Mouse (Mus musculus) embryo, embryonic 11.5 days (tissue): ENCODE results near the gene Exoc3l2.
"Not testable (repeated sequence)": the region's sequence is repeated elsewhere in the genome, so short reads cannot be mapped to it uniquely, and the experiment has no call there.

Source experiments
- DNase-seq: peaks from one replicate; pipeline ENCODE4 v3.0.0-alpha.2; 2012; ENCODE audit warnings: low read depth, low spot score

The Exoc3l2 gene

GRCm38 (mm10) chr7:19489525-19489924 lies 26.4 kb downstream of the Exoc3l2 start:
- no peak for DNase-seq

GRCm38 (mm10) chr7:19491731-19492130 lies 28.6 kb downstream of the Exoc3l2 start:
- DNase-seq = no peak

DNA sequence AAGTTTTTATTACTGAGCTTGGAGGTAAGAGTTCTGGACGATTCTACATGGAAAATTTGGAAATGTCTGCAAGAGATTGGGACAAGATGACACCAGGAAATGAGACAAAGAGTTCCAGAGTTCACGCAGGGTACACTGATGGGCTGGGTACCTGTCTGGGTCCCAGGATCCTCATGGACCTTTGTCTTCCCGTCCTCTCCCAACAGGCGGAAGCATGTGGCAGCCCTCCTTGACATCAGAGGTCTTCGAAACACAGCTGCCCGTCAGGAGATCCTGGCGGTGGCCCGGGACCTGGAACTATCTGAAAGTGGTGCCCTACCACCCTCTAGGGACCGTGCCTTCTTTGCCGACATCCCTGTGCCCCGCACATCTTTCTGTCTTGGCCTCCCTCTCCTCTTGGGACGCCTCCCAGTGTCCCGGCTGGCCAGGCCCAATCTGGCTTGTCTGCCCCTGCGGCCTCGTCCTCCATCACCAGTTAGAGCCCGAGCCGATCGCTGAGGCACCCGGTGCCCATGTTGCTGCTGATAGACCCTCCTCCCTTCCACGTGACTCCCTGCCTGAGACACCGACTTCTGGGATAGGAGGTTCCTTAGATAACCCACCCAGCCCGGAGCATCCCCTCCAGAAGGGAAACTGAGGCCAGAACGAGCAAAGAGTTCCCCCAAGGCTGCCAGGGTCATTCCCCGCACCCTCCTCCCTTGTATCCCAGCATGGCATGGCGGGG lies 31.8 kb downstream of the Exoc3l2 start:
- no peak for DNase-seq

DNA sequence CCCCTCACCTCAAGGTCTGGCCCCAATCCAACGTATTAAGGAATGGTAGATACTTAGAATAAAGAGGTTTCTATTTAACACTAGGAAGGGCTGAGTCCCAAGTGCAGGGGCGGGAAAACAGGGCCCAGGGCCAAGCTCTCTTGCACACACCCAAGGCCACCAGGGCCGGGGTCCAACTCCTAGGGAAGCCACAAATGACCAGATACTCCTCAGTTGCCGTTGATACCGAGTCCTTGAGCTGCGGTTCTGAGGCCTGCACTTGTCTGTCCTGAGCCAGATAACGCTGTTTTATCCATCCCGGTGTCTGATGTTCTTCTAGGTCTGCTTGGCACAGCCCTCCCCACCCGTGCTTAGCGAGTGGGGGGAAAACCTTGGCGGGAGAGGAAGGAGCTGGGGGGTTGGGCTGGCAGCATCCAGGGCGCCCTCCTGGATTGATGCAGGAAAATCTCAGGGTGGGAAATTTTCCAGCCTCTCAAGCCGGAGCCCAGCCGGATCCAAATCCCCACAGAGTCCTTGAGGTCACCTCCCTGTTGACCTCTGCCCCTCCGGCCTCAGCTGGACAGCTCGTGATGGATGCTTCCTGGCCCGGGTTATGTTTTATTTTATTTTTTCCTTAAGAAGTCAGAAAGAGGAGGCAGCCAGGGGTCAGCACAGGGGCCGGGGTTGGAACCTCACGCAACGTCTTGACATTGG lies 32.5 kb downstream of the Exoc3l2 start:
- DNase-seq = no peak

DNA sequence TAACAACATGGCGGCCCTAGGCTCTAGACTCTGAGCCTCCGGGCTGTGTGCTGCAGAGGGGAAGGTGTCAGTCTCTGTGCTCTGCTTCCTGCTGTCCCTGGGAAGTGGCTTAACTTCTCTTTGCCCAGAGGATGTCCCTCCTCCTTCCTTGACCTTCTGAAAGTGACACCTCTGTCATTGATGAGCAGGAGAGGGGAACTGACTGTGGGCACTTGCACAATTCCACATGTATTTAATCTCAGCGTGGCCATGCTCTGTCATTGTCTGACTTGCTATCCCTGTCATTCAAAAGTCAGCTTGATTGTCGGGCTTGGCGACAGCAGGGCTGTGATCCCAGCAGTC lies 33.1 kb downstream of the Exoc3l2 start:
- no peak for DNase-seq

DNA sequence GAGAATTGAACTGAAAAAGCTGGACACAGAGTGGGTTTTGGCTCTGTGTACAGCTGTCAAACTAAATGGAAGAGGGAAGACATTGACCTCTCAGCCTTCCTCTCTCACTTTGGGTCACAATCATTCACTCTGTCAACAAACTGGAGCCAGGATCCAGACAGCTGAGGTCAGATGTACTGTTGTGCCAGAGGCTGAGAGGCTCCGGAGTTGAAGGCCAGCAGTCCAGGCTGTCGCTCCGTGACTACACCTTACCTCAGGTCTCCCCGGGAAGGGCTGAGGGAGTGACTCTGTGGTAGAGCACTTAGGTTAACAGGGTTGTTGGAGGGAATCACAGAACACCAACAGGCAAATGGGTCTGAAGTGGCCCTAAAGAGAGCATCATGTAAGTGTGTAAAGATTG lies 35.2 kb downstream of the Exoc3l2 start:
- no peak for DNase-seq

DNA sequence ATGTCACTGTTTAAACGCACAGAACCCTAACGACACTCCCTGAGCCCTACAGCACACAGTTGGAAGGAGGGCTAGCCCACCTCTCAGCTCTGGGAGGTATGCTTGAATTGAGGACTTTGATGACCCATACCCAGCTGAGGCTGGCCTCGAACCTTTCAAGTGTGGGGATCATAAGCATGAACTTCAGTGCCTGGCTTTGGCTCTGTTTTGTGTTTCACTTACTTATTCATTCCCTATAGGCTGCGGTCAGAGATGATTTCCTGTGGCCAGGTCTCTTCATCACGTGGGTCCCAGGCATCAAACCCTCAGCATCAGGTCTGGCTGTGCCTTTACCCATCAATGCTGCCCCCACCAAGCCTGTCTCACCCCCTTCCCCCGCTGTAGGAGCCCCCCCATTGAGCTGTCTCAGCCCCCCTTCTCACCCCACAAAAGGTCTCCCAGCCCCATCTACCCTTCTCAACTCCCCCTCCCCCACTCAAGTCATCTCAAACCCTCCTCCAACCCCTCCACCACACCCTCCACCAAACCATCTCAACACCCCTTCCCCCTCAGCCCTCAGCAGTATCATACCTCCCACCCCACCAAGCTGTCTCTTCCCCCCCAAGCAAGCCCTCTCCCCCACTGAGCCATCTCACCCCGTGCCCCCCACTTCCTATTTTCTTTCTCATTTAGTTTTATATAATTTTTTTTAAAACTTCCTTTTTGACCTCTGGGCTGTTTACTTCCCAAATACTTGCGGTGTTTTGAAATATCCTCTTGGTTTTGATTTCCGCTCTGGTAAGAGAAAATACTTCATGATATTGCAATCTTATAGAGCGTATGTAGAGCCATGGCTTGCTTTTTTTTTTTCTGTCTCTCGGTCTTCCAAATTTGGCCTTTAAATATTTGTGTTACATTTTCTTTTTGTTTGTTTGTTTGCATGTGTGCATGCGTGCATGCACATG lies 37.6 kb downstream of the Exoc3l2 start:
- no peak for DNase-seq

DNA sequence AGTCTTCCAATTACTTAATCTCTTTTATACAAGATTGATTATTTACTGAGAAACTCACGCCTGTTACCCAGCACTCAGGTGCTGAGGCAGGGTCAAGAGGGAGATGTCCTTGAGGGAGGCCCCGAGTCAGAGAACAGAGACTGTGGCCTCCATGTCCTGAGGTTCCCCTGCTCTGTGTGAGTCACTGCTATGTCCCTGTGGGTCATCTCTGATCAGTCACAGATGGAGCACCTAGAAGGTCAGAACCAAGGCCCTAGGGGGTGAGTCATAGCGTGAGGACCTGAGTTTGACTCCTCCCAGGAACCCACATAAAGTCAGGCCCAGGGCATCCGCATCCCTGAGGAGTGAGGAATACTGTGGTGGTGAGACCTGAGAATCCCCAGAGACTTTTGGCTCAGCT lies 38.5 kb downstream of the Exoc3l2 start:
- DNase-seq = no peak

- peak; percentile 57 for DNase-seq
Observed at GRCm38 (mm10) chr7:19503481-19504068, 40.4 kb downstream of the Exoc3l2 start.

DNA sequence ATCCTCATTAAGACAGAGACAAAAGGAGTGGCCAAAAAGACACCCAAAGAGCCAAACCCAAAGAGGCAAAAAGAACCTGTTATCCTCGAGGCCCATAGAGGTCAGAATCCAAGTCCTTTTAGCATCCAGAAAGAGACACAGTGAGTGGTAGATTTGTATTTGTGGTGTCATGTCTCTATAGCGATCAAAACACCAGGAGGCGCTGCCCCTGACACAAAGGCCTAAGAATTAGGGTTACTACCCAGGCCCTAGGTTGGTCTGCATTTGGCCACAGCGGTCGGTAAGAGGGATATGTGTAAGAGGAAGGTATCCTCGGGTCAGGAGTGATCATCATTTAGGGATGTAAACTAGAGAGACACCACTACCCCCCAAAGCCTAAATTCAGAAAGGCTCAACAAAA lies 43.2 kb downstream of the Exoc3l2 start:
- DNase-seq = no peak

DNA sequence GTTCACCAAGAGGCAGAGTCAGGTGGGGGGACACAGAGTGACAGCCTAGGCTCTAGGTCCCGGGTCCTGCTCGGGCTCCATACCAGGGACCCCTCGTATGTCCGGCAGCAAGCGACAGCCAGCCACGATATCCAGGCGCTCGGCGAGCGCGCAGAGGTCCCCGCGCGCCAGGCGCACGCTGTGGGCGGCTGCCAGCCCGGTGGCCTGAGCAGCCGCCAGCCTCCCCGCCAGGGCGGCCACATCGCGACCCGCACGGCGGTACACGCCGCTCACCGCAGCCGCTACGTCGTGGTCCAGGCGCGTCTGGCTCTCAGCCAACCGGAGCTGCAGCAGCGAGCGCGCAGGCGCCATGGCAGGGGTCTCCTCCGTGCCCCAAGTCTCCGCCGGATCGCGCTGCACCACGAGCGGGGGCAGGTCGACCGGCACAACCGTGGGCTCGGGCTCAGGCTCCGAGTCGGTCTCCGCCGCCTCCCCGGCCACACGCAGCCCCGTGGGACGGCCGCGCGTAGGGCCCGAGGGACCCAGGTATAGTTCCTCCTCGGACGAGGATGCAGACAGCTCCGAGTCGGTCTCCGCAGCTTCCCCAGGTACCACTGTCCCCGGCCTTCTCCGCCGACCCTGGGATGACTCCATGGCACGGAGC lies 44.0 kb downstream of the Exoc3l2 start:
- DNase-seq = peak; percentile 61

GRCm38 (mm10) chr7:19507612-19507981 lies 44.5 kb downstream of the Exoc3l2 start:
- no peak for DNase-seq

GRCm38 (mm10) chr7:19508150-19508923 lies 45.2 kb downstream of the Exoc3l2 start, which contains the start of the genes Bloc1s3 and Trappc6a:
Gene Bloc1s3 (minus strand): TSS chr7:19508367.
Gene Trappc6a (plus strand): TSS chr7:19508395.
- DNase-seq = peak; percentile 89

DNA sequence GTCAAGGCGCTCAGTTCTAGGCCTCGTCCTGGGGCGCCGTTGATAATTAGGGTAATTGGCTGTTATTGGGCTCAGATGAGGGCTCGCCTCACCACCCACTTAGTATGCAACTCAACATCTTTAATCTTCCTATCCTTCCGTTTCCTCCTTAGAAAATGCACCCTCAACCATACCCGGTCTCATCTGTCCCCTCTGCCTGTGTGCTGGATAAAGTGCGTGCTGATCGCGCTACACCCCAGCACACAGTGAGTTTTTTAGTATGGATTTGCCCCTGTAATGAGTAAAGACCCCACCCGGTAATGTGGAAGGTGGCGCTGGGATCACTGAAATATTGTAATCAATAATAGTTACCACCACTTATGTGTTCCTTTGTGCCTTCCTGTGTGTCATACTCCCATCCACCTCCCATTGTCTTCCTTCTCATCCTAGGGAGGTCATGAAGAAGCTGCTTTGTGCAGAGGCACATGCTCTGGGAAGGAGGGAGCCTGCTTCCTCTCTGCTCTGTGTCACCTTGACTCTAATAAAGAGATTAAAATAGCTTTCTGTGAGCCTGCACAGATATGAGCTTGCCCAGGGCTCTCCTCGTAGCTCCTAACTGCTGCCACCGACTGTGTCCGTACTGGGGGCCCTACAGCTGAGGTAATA lies 45.9 kb downstream of the Exoc3l2 start:
- DNase-seq = no peak

- DNase-seq = no peak
Observed at GRCm38 (mm10) chr7:19509786-19510185, 46.7 kb downstream of the Exoc3l2 start.

DNA sequence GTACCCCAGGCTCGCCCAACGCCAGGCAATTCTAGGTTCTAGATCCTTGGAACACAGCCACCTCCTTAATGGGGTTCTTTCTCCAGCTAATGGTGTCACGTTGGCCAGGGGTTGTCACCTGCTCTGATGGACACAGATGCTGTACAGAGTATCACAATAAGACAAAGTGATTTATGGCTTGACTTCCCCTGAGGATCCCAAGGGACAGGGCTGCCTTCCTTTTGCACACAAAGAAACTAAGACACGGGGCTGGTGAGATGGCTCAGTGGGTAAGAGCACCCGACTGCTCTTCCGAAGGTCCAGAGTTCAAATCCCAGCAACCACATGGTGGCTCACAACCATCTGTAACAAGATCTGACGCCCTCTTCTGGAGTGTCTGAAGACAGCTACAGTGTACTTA lies 48.8 kb downstream of the Exoc3l2 start:
- DNase-seq = not testable (repeated sequence)

DNA sequence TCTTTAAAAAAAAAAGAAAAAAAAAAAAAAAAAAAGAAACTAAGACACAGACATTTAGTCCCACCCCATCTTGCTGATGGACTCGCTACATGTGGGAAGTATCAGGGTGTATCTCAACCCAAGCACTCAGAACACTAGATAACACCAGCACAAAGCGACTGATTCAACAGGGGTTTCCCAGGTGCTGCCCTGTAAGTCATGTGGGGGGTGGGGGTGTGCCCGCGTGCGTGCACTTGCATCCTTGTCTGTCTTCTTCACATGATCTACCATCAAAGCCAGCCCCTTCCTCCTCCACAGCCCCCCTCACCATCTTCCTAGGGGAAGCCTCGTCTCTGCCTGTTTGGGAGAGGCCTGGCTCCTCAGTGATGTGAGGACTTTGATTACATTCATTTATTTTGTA lies 49.2 kb downstream of the Exoc3l2 start:
- no peak for DNase-seq

DNA sequence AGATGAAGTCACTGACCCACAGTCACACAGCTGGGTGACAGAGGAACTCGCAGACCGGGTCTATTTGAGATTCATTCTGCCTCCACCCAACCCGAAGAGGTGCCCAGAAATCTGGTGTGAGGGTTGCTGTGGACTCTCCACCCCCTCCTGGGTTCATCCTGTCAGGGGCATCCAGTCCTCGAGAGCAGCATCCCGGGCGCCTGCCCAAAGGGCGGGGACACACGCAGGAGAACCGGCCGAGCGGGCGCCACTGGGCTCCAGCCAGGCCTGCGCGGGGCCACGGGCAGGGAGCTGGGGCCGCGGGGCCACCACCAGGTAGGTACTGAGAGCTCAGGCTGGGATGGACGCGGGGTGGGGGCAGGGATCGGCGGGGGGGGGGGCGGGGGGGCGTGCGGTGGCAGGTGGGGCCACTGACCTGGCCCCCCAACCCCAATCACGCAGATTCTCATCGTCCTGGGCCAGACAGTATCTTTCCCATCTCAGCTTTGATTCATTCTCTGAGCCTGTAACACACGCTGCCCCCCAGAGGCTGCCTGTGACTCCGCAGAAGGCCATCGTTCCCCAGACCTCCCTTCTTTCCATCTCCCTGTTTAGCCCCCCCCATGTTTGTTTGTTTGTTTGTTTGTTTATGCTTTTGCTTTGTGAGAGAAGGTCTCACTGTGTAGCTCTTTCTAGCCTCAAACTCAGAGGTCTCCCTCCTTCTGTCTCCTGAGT lies 54.7 kb downstream of the Exoc3l2 start, which contains the start of gene Nkpd1:
Gene Nkpd1, plus strand, starts transcription at position 187 of the 714 bp plus-strand sequence.
- no peak for DNase-seq

DNA sequence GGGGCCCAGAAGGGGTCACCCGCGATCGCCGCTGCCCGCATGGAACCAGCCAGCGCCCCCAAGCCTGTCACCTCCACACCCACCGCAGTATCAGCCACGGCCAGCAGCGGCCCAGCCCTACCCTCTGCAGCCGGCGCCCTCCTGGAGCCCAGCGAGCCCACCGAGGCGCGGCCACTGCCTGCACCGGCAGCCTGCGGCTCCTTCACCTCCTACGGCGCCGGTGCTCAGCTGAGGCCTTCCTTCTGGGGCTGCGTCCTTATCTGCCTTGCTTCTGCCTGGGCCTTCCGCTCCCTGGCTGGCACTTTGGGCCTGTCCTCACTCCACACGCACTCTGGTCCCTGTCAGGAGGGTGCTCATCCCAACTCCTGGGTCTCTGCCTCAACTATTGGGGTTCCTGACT lies 56.9 kb downstream of the Exoc3l2 start:
- no peak for DNase-seq
